Mouse (Mus musculus): ENCODE measurements around the gene Rapgef4.

Gene Rapgef4

GRCm38 (mm10) chr2:72149059-72149458 lies 168.0 kb downstream of the Rapgef4 start:
- DNase-seq (ENCODE audit: low spot score in 2 of 2): peak; percentile 58 to 86

DNA sequence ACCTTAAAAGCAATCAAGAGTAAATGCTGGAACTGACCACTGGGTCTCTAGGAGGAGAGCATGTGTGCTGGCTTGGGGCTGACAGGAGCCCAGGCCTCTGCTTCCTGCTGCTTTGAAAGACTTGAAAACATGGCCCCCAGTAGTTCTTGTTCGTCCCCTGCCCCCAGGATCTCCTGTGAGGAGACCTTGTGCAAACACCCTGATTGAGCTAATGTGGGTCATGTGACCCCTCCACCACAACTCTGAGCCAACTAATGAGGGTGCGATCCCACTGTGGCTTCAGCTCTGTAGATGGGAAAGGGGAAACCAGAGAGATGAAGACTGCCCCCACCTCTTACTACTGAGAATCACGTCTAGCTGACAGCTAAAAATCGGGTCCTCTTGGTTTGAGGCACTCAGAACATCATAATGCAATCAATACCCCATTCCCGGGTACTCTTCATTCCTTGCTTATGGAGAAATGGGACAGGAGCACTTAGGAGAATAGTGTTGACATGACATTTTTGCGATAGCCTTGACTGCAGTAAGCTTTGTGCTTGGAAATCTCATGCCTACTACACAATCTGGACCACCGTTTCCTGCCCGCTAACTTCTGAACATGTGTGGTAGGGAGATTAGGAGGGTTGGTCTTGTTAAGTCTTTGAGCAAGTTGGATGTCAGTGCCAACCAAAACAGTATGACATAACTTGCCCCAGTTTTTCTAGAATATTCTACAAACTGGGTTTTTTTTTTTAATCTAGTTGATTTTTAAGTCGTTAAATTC lies 170.9 kb downstream of the Rapgef4 start:
- DNase-seq (ENCODE audit: low spot score in 2 of 2): no peak

- DNase-seq (ENCODE audit: low spot score in 2 of 2): no peak
These were observed 171.7 kb downstream of the Rapgef4 start for GRCm38 (mm10) chr2:72152746-72153145.

- no peak for DNase-seq (ENCODE audit: low spot score in 2 of 2)
These were observed 172.8 kb downstream of the Rapgef4 start for GRCm38 (mm10) chr2:72153851-72154250.

DNA sequence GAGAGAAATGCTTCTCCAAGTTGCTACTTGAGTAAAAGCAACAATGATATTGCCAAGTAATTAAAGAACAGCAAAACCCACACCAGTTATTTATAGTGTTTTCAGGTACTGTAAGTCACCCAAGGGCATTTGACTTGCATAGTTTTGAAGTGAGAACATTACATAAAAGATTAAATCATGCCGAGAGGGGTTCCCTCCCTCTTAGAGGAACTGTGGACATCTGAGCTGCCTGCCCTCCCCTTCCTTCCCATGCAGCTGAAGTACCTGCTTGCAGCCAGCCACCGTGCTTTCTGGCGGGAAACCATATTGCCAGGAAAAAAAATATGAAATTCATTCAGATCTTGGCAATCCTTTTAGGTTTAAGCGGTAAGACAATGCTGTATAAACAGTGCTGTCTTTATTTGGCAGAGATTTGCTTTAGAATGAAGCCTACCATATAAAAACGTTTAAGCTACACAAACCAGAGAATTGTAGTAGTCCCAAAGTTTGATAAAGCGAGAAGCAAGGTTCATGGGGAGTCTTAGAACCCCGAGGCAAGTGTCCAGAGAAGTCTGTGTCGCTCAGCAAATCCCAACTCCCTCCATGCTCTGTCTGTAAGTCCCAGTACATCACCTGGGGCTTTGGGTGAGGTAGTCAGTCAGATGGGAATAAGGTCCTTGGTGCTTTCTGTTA lies 174.2 kb downstream of the Rapgef4 start:
- no peak for DNase-seq (ENCODE audit: low spot score in 2 of 2)

GRCm38 (mm10) chr2:72156484-72156883 lies 175.4 kb downstream of the Rapgef4 start:
- DNase-seq (ENCODE audit: low spot score in 2 of 2): no peak

DNA sequence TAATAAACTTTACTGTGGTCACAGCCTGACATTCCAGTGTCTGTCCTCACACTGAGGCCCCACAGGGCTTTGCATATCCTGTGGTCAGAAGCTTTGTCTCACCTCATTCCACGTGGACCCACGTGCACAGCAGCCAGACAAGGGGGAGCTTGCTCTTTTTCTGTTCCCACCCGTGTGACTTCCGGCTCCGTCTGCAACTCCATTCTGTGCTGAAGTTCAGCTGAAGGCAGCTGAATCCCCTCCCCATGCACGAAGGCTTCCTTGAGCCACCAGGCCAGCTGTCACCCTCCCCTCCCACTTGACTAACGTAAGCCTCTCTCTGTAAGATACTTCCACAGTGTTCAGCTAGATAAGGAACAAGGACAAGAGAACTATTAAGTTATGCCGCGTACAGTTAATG lies 176.5 kb downstream of the Rapgef4 start:
- peak; percentile 69 to 76 for DNase-seq (ENCODE audit: low spot score in 2 of 2)

DNA sequence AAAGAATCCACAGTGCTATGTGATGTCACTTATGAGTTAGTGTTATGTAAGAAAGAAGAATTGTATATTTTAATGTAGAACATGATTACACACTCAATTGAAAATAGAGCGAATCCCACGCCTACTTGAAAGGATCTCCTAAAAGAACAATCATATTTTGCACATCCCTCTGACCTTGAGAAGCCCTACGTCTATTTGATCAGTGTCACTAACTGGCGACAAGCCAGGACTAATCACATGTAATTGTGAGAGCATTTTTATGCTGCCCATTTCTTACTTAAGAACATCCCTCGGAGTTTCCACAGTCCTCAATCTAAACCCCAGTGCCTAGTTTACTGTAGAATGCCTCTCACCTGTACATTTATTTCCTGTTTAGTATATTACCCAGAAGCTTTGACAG lies 177.0 kb downstream of the Rapgef4 start:
- DNase-seq (ENCODE audit: low spot score in 2 of 2): no peak

GRCm38 (mm10) chr2:72158691-72159225 lies 177.7 kb downstream of the Rapgef4 start:
- DNase-seq (ENCODE audit: low spot score in 2 of 2): peak; percentile 61 to 67

- DNase-seq (ENCODE audit: low spot score in 2 of 2): peak; percentile 46 to 53
These were observed 178.2 kb downstream of the Rapgef4 start for GRCm38 (mm10) chr2:72159281-72159680.

GRCm38 (mm10) chr2:72165136-72165854 lies 184.3 kb downstream of the Rapgef4 start:
- DNase-seq (ENCODE audit: low spot score in 2 of 2): no peak

DNA sequence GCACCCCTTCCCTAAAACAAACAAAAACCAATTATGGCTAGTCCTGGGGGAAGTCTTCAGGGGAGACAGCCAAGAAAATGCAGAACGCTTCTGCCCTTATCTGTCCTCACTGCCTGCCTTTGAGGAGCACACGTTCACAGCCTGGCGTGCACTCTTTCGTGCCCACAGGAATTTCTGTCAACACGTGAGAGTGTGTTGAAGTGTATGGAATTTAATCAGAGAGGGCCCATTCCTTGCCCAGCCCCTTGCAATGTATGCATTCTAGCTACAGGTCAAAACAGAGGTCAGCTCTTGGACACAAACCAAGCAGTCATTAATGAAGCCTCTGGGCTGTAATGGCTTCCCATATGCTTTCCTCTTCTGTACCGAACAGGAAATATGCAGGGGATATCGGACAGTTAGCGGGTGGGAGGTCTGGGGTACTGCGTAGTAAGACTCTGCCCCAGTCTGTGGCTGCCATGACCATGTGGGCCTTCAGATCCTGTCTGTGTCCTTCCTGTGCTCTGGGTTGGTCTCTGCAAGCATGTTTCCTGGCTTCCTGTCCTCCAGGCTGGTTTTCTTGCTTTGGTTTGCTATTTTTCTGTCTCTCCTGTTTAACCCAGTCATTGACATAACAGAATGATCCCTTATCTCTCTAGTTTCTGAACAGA lies 188.5 kb downstream of the Rapgef4 start:
- no peak for DNase-seq (ENCODE audit: low spot score in 2 of 2)

DNA sequence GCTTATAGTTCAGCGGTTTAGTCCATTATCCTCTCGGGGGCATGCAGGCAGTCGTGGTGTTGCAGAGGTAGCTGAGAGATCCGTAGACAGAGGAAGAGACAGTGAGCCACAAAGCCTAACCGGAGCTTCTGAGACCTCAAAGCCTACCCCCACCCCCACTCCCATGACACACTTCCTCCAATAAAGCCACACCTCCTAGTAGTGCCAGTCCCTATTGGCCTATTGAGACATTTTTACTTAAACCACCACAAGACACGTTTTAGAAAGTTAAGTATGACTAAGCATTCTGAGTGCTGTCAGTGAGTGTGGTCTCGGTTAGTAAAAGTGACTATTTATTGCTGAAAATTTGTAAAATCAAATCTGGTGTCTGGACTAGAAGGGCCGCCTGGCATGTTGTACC lies 189.5 kb downstream of the Rapgef4 start:
- DNase-seq (ENCODE audit: low spot score in 2 of 2): peak; percentile 81 to 86

DNA sequence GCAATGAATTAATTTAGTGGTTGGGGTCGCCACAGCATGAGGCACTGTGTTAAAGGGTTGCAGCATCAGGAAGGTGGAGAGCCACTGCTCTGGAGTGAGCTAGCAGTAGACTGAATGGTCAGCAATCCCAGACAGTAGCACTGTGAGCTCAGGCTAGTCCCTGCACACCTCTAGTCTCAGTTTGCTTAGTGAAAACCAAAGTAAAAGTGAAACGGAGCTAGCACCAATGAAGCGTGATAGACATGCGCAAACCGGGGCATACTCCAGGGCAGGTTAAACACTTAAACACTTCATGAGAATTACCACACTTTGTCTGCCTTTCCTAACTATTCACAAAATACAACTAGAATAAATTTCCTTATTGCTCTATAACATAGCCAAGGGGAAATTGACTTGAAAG lies 190.2 kb downstream of the Rapgef4 start:
- no peak for DNase-seq (ENCODE audit: low spot score in 2 of 2)

DNA sequence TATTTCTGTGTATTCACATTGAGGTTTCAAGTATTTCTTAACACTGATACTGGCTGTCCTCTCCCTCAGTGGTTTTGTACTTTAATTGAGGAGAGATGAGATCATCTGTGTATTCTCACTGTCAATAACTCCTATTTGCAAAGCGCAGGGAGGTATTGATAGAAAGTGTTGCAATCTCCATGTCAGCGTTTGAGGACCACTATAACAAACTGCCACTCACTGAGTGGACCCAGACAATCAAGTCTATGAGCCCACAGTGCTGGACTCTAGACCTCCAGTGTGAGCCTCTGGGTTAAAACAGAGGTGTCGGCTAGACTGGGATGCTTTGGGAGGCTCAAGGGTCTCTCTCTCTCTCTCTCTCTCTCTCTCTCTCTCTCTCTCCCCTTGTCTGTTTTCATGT lies 192.0 kb downstream of the Rapgef4 start:
- DNase-seq (ENCODE audit: low spot score in 2 of 2): no peak

GRCm38 (mm10) chr2:72173844-72174243 lies 192.8 kb downstream of the Rapgef4 start:
- DNase-seq (ENCODE audit: low spot score in 2 of 2): no peak

DNA sequence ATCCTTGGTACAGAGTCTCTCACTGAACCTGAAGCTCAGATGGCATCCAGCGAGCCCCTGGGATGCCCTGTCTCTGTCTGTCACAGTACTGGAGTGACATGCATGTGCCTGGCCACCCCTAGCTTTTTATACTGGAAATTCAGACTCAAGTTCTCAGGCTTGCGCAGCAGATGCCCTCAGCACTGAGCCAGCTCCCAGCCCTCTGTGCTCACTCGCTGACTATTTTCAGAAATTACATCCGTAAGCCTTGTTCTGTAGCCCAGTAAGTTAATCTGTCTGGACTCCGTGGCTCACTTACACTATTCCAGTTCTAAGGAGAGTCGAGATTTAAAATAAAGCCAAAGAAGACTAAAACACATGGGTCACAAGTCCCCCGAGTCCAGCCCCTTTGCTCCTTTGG lies 194.5 kb downstream of the Rapgef4 start:
- no peak for DNase-seq (ENCODE audit: low spot score in 2 of 2)

GRCm38 (mm10) chr2:72175971-72176370 lies 194.9 kb downstream of the Rapgef4 start:
- no peak for DNase-seq (ENCODE audit: low spot score in 2 of 2)

GRCm38 (mm10) chr2:72177214-72178023 lies 196.4 kb downstream of the Rapgef4 start:
- DNase-seq (ENCODE audit: low spot score in 2 of 2): no peak

GRCm38 (mm10) chr2:72178025-72178424 lies 197.0 kb downstream of the Rapgef4 start:
- DNase-seq (ENCODE audit: low spot score in 2 of 2): no peak

GRCm38 (mm10) chr2:72178515-72178914 lies 197.5 kb downstream of the Rapgef4 start:
- no peak for DNase-seq (ENCODE audit: low spot score in 2 of 2)
